Mouse (Mus musculus) thymus, adult 2 months (tissue): Measurements from ENCODE around the gene Fbxl8.

Source experiments
- CTCF ChIP-seq: fragments of 200-500 bp; IDR thresholded peaks from 2 replicates; pipeline ENCODE4 v1.5.1; 2012; ENCODE audit warnings: mild to moderate bottlenecking, control low read depth, low read length, moderate library complexity, borderline replicate concordance; ENCODE audit not compliant: control insufficient read depth, poor library complexity, insufficient read depth; ENCODE audit errors: extremely low read depth
- POLR2A ChIP-seq: fragments of 200-500 bp; IDR thresholded peaks from 2 replicates; pipeline ENCODE4 v1.6.1; 2012; ENCODE audit warnings: mild to moderate bottlenecking, low read length, control low read depth, moderate library complexity; ENCODE audit not compliant: control insufficient read depth, poor library complexity, insufficient read depth; ENCODE audit errors: extremely low read depth

GRCm38 (mm10) chr8:105269075-105269458 lies 4.6 kb downstream of the Fbxl8 start:
- TF ChIP-seq POLR2A (no peak), CTCF (no peak)
